Mouse (Mus musculus): Measurements from ENCODE around the gene Zdhhc7. TPM values are rescaled to one million over a fixed set of nuclear protein-coding genes. Genes with fewer than 3 reads are reported as not detected.

Gene Zdhhc7
- polyA plus RNA-seq, 1 experiment from 2014 or later: 32.6 TPM

GRCm38 (mm10) chr8:120111382-120111781 is 10.1 kb upstream of the Zdhhc7 start:
- Histone ChIP-seq H3K4me2 (ENCODE audit: low read depth, low read length) (no peak overlapping the region), H3K4me1 (ENCODE audit: control insufficient read depth, insufficient read depth, low read length) (0 out of 2 replicates have a peak, but pooled peaks cover 6% of the 10 kb centered on the region), H3K9ac (ENCODE audit: low read depth, low read length) (no peak overlapping the region), H3K27me3 (replicated peaks; ENCODE audit: control insufficient read depth, insufficient read depth, low read length) (peaks cover 24% of the 10 kb centered on the region), H3K27ac (replicated peaks; ENCODE audit: low read depth, low read length) (no peak overlapping the region), H3K36me3 (ENCODE audit: control insufficient read depth, insufficient read depth, low read length) (no peaks in the 10 kb centered on the region), H3K9me3 (ENCODE audit: control insufficient read depth, low read length) (no peaks in the 10 kb centered on the region), H3K4me3 (ENCODE audit: low read depth, low read length) (no peak overlapping the region)
- no peak for DNase-seq (ENCODE audit: low spot score)
- WGBS: 63% methylated on average over 4 of the region's 4 CpGs
- no peak for ATAC-seq (ENCODE audit: low read depth)

GRCm38 (mm10) chr8:120110966-120111365 is 9.7 kb upstream of the Zdhhc7 start:
- 78% methylated on average over 4 of the region's 4 CpGs for WGBS
- H3K4me1 ChIP-seq (ENCODE audit: control insufficient read depth, insufficient read depth, low read length): 0 out of 2 replicates have a peak, but pooled peaks cover 6% of the 10 kb centered on the region
- no peak overlapping the region for H3K9ac ChIP-seq (ENCODE audit: low read depth, low read length)

GRCm38 (mm10) chr8:120109149-120109548 is 7.9 kb upstream of the Zdhhc7 start:
- H3K27ac ChIP-seq (replicated peaks; ENCODE audit: low read depth, low read length): no peak overlapping the region
- 51% methylated on average over 3 of the region's 3 CpGs for WGBS

More at GRCm38 (mm10) chr8:120110966-120111365, 9.7 kb upstream of the Zdhhc7 start:
- H3K4me3 ChIP-seq (ENCODE audit: low read depth, low read length): no peak overlapping the region
- peaks cover 19% of the 10 kb centered on the region for H3K27me3 ChIP-seq (replicated peaks; ENCODE audit: control insufficient read depth, insufficient read depth, low read length)
- no peaks in the 10 kb centered on the region for H3K9me3 ChIP-seq (ENCODE audit: control insufficient read depth, low read length)
- no peaks in the 10 kb centered on the region for H3K36me3 ChIP-seq (ENCODE audit: control insufficient read depth, insufficient read depth, low read length)
- no peak overlapping the region for H3K4me2 ChIP-seq (ENCODE audit: low read depth, low read length)
- H3K27ac ChIP-seq (replicated peaks; ENCODE audit: low read depth, low read length): no peak overlapping the region
- DNase-seq (ENCODE audit: low spot score) (no peak), ATAC-seq (ENCODE audit: low read depth) (no peak)

GRCm38 (mm10) chr8:120104721-120105272 is 3.5 kb upstream of the Zdhhc7 start:
- H3K36me3 ChIP-seq (ENCODE audit: control insufficient read depth, insufficient read depth, low read length): no peaks in the 10 kb centered on the region
- no peaks in the 10 kb centered on the region for H3K9me3 ChIP-seq (ENCODE audit: control insufficient read depth, low read length)
- H3K4me1 ChIP-seq (ENCODE audit: control insufficient read depth, insufficient read depth, low read length): peaks cover 14% of the 10 kb centered on the region
- H3K27me3 ChIP-seq (replicated peaks; ENCODE audit: control insufficient read depth, insufficient read depth, low read length): no peaks in the 10 kb centered on the region
- H3K9ac ChIP-seq (ENCODE audit: low read depth, low read length): 0 out of 2 replicates have a peak overlapping the region, but pooled peaks have one; percentile 8
- H3K4me3 ChIP-seq (ENCODE audit: low read depth, low read length): no peak overlapping the region
- H3K27ac ChIP-seq (replicated peaks; ENCODE audit: low read depth, low read length): no peak overlapping the region; the same call in 1 of the 2 replicates
- no peak overlapping the region for H3K4me2 ChIP-seq (ENCODE audit: low read depth, low read length)
- WGBS: 58% methylated on average over 9 of the region's 9 CpGs
- no peak for ATAC-seq (ENCODE audit: low read depth)
- no peak for DNase-seq (ENCODE audit: low spot score)

More at GRCm38 (mm10) chr8:120109149-120109548, 7.9 kb upstream of the Zdhhc7 start:
- H3K9me3 ChIP-seq (ENCODE audit: control insufficient read depth, low read length): no peaks in the 10 kb centered on the region
- DNase-seq (ENCODE audit: low spot score) (no peak), ATAC-seq (ENCODE audit: low read depth) (no peak)
- H3K36me3 ChIP-seq (ENCODE audit: control insufficient read depth, insufficient read depth, low read length): no peaks in the 10 kb centered on the region
- H3K4me3 ChIP-seq (ENCODE audit: low read depth, low read length): no peak overlapping the region
- 0 out of 2 replicates have a peak, but pooled peaks cover 6% of the 10 kb centered on the region for H3K4me1 ChIP-seq (ENCODE audit: control insufficient read depth, insufficient read depth, low read length)
- no peak overlapping the region for H3K9ac ChIP-seq (ENCODE audit: low read depth, low read length)
- peaks cover 1% of the 10 kb centered on the region; the same call in 1 of the 2 replicates for H3K27me3 ChIP-seq (replicated peaks; ENCODE audit: control insufficient read depth, insufficient read depth, low read length)
- no peak overlapping the region for H3K4me2 ChIP-seq (ENCODE audit: low read depth, low read length)

GRCm38 (mm10) chr8:120103916-120104315 is 2.6 kb upstream of the Zdhhc7 start:
- Histone ChIP-seq H3K9ac (ENCODE audit: low read depth, low read length) (0 out of 2 replicates have a peak overlapping the region, but pooled peaks have one; percentile 6), H3K27ac (replicated peaks; ENCODE audit: low read depth, low read length) (no peak overlapping the region)

GRCm38 (mm10) chr8:120100388-120101067 is 754 bp downstream of the Zdhhc7 start:
- H3K27ac ChIP-seq (replicated peaks; ENCODE audit: low read depth, low read length): peak overlapping the region; percentile 91; the same call in 1 of the 2 replicates
- no peak for DNase-seq (ENCODE audit: low spot score)

More at GRCm38 (mm10) chr8:120103916-120104315, 2.6 kb upstream of the Zdhhc7 start:
- Histone ChIP-seq H3K4me3 (ENCODE audit: low read depth, low read length) (no peak overlapping the region), H3K4me1 (ENCODE audit: control insufficient read depth, insufficient read depth, low read length) (peaks cover 15% of the 10 kb centered on the region), H3K36me3 (ENCODE audit: control insufficient read depth, insufficient read depth, low read length) (no peaks in the 10 kb centered on the region), H3K27me3 (replicated peaks; ENCODE audit: control insufficient read depth, insufficient read depth, low read length) (no peaks in the 10 kb centered on the region), H3K4me2 (ENCODE audit: low read depth, low read length) (no peak overlapping the region), H3K9me3 (ENCODE audit: control insufficient read depth, low read length) (no peaks in the 10 kb centered on the region)
- 87% methylated on average over 9 of the region's 9 CpGs for WGBS
- ATAC-seq (ENCODE audit: low read depth) (no peak), DNase-seq (ENCODE audit: low spot score) (no peak)

GRCm38 (mm10) chr8:120096486-120096885 is 4.8 kb downstream of the Zdhhc7 start:
- Histone ChIP-seq H3K4me1 (ENCODE audit: control insufficient read depth, insufficient read depth, low read length) (peaks cover 7% of the 10 kb centered on the region; the same call in 1 of the 2 replicates), H3K9ac (ENCODE audit: low read depth, low read length) (no peak overlapping the region), H3K27me3 (replicated peaks; ENCODE audit: control insufficient read depth, insufficient read depth, low read length) (no peaks in the 10 kb centered on the region), H3K9me3 (ENCODE audit: control insufficient read depth, low read length) (no peaks in the 10 kb centered on the region), H3K27ac (replicated peaks; ENCODE audit: low read depth, low read length) (no peak overlapping the region), H3K4me2 (ENCODE audit: low read depth, low read length) (no peak overlapping the region), H3K4me3 (ENCODE audit: low read depth, low read length) (no peak overlapping the region), H3K36me3 (ENCODE audit: control insufficient read depth, insufficient read depth, low read length) (peaks cover 14% of the 10 kb centered on the region)
- DNase-seq (ENCODE audit: low spot score) (no peak), ATAC-seq (ENCODE audit: low read depth) (no peak)
- 80% methylated on average over 2 of the region's 2 CpGs for WGBS

More at GRCm38 (mm10) chr8:120100388-120101067, 754 bp downstream of the Zdhhc7 start:
- no peaks in the 10 kb centered on the region for H3K9me3 ChIP-seq (ENCODE audit: control insufficient read depth, low read length)
- ATAC-seq (ENCODE audit: low read depth): no peak
- H3K27me3 ChIP-seq (replicated peaks; ENCODE audit: control insufficient read depth, insufficient read depth, low read length): no peaks in the 10 kb centered on the region
- no peaks in the 10 kb centered on the region for H3K36me3 ChIP-seq (ENCODE audit: control insufficient read depth, insufficient read depth, low read length)
- peak overlapping the region; percentile 85 for H3K9ac ChIP-seq (ENCODE audit: low read depth, low read length)
- H3K4me1 ChIP-seq (ENCODE audit: control insufficient read depth, insufficient read depth, low read length): peaks cover 15% of the 10 kb centered on the region
- WGBS: 9% methylated on average over 13 of the region's 25 CpGs
- H3K4me3 ChIP-seq (ENCODE audit: low read depth, low read length): peak overlapping the region; percentile 81
- H3K4me2 ChIP-seq (ENCODE audit: low read depth, low read length): peak overlapping the region; percentile 69

- Histone ChIP-seq H3K36me3 (ENCODE audit: control insufficient read depth, insufficient read depth, low read length) (peaks cover 26% of the 10 kb centered on the region), H3K27me3 (replicated peaks; ENCODE audit: control insufficient read depth, insufficient read depth, low read length) (no peaks in the 10 kb centered on the region), H3K4me3 (ENCODE audit: low read depth, low read length) (no peak overlapping the region), H3K4me1 (ENCODE audit: control insufficient read depth, insufficient read depth, low read length) (peaks cover 1% of the 10 kb centered on the region; the same call in 1 of the 2 replicates), H3K9ac (ENCODE audit: low read depth, low read length) (no peak overlapping the region), H3K27ac (replicated peaks; ENCODE audit: low read depth, low read length) (no peak overlapping the region), H3K4me2 (ENCODE audit: low read depth, low read length) (no peak overlapping the region), H3K9me3 (ENCODE audit: control insufficient read depth, low read length) (no peaks in the 10 kb centered on the region)
- ATAC-seq (ENCODE audit: low read depth) (no peak), DNase-seq (ENCODE audit: low spot score) (no peak)
- 88% methylated on average over 10 of the region's 10 CpGs for WGBS
Measured at GRCm38 (mm10) chr8:120094801-120095200, 6.5 kb downstream of the Zdhhc7 start.
